Mouse (Mus musculus) embryonic fibroblast, embryonic 13.5 days (primary cell): Measurements from ENCODE around the gene E130218I03Rik. TPM values are rescaled to one million over a fixed set of nuclear protein-coding genes. Genes with fewer than 3 reads are reported as not detected.

Experiments
- H3K27ac ChIP-seq: 2 replicates; pipeline ENCODE4 v1.5.1; 2012; ENCODE audit warnings: low read length, control low read depth, inconsistent platforms; ENCODE audit not compliant: insufficient read depth
- H3K4me1 ChIP-seq: 2 replicates; pipeline ENCODE4 v1.6.1; 2011; ENCODE audit warnings: low read length; ENCODE audit not compliant: control insufficient read depth, insufficient read depth
- H3K4me3 ChIP-seq: 2 replicates; pipeline ENCODE4 v1.5.1; 2011; ENCODE audit warnings: mild to moderate bottlenecking, control low read depth, low read length; ENCODE audit not compliant: insufficient read depth
- CTCF ChIP-seq: IDR thresholded peaks from 2 replicates; pipeline ENCODE4 v1.5.1; 2011; ENCODE audit warnings: mild to moderate bottlenecking, control low read depth, low read length, moderate library complexity, borderline replicate concordance; ENCODE audit not compliant: insufficient read depth
- POLR2A ChIP-seq: IDR thresholded peaks from 2 replicates; pipeline ENCODE4 v1.6.1; 2011; ENCODE audit warnings: low read depth, mild to moderate bottlenecking, control low read depth, low read length, moderate library complexity
- polyA plus RNA-seq: library from polyadenylated mRNA; stranded (reverse); fragments of >200 nt; gene quantifications from 2 replicates; pipeline ENCODE4 v1.2.4, GENCODE M21; 2011; ENCODE audit warnings: low read depth; ENCODE audit not compliant: missing spikeins, insufficient read length

The E130218I03Rik gene
- polyA plus RNA-seq, 1 experiment, result not detected

DNA sequence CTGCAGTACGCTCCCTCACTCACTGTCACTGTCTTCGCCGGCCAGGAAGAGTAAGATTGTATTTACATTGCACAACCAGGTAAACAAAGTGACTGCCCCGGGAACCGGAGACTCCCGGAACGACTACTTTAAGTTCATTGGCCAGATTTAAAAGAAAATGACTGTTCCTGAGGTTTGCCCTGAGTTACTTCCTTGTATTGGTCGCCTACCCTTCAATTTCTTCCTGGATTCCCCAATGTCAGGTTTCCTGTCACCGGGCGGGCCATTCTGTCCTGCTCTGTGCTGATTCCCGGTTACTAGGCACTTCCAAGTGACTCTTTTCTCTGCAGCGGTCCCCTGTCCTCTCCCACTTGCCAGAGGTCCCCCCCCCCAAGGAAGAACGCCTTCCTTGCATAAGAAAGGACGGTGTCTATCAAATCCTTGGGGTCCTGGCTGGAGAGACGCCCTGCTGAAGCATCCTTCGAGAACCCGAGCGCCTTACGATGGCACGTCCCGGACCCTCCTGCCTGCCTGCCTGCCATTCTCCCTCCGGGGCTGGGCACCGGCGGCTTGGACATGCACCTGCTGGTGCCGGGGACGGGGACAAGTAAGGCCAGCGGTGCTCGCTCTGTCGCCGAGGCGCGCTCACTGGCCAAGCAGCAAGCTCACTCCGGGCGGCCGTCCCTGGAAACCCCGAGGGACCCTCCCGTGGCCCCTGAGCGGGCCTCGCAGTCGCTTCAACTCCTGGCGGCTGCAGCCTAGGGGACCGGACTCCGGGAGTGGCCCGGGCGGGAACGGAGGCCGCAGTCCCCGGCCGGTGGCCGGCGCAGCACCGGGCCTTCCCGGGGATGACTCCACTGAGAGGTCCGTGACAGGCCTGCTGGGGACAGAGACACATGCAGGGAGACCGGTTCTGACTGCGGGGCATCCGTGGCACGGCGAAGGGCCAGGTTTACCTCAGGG is 43.0 kb downstream of the E130218I03Rik start:
- H3K4me1 ChIP-seq, result peaks cover 2% of the 10 kb centered on the region; the same call in 1 of the 2 replicates
- TF ChIP-seq POLR2A (0 out of 2 replicates have a peak, but pooled peaks have one; percentile 9), CTCF (no peak)
- no peak overlapping the region for H3K27ac ChIP-seq
- peak overlapping the region; percentile 79 for H3K4me3 ChIP-seq

DNA sequence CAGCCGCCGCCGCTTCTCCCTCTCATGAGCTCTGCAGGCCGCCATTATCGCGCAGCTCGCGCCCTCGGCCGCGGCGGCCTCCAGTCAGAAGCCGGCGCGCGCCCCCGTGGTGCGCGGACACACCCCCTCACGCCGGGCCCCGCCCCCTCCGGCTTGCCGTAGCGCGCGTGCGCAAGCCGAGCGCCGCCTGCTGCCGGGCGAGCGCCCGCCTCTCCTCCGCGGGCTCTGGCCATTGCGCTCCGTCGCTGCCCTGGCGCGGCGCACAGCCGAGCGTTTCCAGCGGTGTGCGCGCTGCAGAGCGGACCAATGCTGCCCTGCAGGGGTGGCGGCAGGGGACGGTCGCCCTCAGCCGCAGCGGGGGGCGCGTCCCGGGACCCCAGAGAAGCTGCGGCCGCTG is 43.7 kb downstream of the E130218I03Rik start:
- Histone ChIP-seq H3K4me1 (peaks cover 2% of the 10 kb centered on the region; the same call in 1 of the 2 replicates), H3K27ac (peak overlapping the region; percentile 64), H3K4me3 (peak overlapping the region; percentile 79)
- TF ChIP-seq CTCF, result no peak
- TF ChIP-seq POLR2A, result peak; percentile 83

DNA sequence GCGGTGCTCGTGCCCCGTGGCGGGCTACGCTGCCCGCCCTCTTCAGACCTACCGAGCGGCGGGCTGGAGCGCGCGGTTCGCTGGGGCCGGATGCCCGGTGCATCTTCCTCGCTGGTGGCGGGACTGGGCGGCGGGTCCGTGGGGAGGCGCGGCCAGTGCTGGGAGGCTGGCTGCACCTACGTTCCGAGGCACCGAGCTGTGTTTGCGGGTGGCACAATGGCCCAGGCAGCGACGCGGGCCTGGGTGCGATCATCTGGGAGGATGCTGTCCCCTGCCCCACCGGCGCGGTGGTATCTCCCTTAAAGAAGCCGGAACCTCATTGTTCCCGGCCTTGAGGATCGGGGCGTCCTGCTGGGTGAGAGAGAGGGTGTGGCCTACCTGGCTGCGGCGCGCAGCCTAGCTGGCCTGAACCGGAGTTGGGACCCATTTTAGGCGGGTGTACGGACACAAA is 44.1 kb downstream of the E130218I03Rik start, which contains the start of gene Pdik1l:
Pdik1l (minus strand) TSS at position 321 of the 451 bp plus-strand sequence.
- peak within 1 kb of the TSS; percentile 64 for H3K27ac ChIP-seq
- H3K4me1 ChIP-seq, result peaks cover 2% of the 10 kb centered on the region; the same call in 1 of the 2 replicates
- peak within 1 kb of the TSS; percentile 79 for H3K4me3 ChIP-seq
- peak; percentile 60 for TF ChIP-seq POLR2A
- no peak for TF ChIP-seq CTCF

DNA sequence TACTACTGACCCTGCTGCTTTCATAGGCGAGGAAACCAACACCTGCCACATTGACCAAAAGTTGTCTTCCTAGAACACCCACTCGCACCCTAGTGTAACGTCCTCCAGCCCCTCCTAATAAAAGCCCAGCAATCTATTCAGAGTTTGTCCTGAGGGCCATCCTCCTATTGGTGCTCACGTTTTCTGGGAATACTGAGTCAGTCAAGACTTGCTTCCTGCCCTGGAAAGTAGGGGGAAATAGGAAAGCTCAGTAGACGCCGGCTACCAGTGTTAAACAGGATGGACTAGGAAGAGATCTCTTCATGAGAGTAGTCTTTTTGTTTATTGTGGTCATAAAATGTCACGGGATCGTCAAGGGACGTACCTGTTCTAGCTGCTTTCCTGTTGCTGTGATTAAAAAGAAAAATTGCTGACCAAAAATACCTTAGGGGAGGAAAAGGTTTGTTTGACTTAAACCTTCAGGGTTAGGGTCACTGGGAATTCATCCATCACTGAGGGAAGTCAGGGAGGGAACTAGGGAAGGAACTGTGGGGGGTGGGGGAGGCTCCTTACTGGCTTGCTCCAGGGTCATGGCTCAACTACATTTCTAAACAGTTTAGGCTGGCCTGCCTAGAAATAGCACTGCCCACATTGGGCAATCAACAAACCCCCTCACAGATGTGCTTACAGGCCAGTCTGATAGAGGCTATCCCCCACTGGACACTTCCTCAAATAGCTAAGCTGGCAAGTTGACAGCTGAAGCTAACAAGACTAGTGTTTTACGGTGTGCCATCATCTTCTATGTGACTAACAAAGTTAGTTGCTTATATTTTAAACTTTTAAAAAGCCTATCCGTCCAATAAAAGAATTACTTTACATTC is 45.2 kb downstream of the E130218I03Rik start:
- Histone ChIP-seq H3K27ac (no peak overlapping the region), H3K4me1 (peaks cover 2% of the 10 kb centered on the region; the same call in 1 of the 2 replicates), H3K4me3 (peak overlapping the region; percentile 60)
- peak; percentile 24; the same call in 1 of the 2 replicates for TF ChIP-seq POLR2A
- TF ChIP-seq CTCF, result no peak

DNA sequence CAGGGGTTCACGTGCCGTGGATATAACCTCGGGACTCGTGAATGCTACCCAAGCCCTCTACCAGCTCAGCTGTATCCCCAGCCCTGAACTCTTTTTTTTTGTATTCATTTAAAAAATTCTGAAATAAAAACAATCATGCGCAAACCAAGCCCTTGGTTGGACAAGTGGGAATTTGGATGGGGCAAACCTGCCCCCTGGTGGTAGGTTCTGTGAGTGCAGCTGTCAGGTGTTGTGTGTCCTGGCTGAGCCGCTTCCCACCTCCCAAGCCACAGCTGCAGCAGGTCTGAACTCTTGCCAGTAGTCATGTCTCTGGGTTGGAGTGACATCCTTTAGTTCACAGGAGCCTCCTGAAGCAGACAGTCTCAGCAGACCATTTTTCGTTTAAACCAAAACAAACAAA is 48.6 kb downstream of the E130218I03Rik start:
- Histone ChIP-seq H3K4me3 (no peak overlapping the region), H3K27ac (no peak overlapping the region), H3K4me1 (peaks cover 2% of the 10 kb centered on the region; the same call in 1 of the 2 replicates)
- TF ChIP-seq POLR2A (no peak), CTCF (peak; percentile 79; the same call in 1 of the 2 replicates)

DNA sequence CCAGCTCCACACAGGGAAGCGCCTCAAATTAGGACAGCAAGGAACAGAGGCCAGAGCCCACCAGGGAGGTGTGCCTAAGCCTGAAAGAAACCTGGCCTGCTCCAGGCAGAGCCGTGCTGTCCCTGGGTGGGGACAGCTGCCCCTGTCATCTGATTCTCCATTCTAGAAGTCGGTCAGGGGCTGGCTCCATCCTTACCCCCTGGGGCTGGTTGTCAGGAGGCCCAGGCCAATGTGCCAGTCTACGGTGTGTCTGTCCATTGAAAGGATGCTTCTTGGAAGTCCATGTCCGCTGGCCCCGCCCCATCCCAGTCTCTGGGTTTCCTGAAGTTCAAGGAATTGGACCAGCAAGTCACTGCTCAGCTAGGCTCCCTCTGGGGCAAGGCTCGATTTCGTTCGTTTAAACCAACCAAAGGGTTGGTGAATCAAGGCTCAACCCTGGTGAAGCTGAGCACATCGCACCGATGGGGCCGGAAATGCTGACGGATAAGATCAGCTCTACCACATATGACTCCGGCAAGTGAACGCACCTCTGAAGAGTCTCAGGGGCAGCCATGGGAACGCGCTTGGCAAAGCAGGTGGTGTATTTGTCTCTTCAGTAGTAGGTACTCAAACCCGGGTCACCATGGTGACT is 49.7 kb downstream of the E130218I03Rik start:
- Histone ChIP-seq H3K27ac (no peak overlapping the region), H3K4me1 (peaks cover 2% of the 10 kb centered on the region; the same call in 1 of the 2 replicates), H3K4me3 (no peak overlapping the region)
- TF ChIP-seq CTCF (no peak), POLR2A (no peak)

DNA sequence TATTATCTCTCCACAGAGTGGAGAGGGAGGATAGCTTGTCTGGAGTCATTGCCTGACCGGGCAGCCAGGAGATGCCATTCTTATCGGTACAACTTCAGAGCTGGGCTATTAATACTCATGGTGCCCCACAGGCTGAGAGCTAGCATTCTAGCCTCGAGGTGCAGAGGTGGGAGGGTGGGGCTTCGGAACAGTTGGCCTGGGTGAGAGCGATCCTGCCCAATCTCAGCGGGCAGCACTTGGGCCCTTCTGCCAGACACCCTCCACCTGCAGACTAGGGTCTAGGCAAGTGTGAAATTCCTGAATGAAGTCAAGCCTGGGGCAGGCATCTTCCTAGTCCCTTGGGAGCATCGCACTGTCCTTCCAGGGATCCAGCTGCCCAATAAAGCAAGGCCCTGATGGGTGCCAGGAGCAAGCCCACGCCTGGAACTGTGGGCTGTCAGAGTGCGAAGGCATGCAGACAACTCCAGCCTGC is 50.3 kb downstream of the E130218I03Rik start:
- H3K4me3 ChIP-seq, result no peak overlapping the region
- TF ChIP-seq POLR2A, result no peak
- no peak for TF ChIP-seq CTCF
- H3K27ac ChIP-seq, result no peak overlapping the region
- 0 out of 2 replicates have a peak, but pooled peaks cover 2% of the 10 kb centered on the region for H3K4me1 ChIP-seq

Other genes with a start within 250 kb of the E130218I03Rik start
- gene Dhdds, start 242.7 kb upstream of the E130218I03Rik start, polyA plus RNA-seq, result 27.3 and 33.9 TPM in 2 replicates
- not detected in 2 replicates for gene Lin28a, start 224.8 kb upstream of the E130218I03Rik start, polyA plus RNA-seq
- not detected in 2 replicates for gene Zfp683, start 189.8 kb upstream of the E130218I03Rik start, polyA plus RNA-seq
- not detected in 2 replicates for gene Crybg2, start 182.8 kb upstream of the E130218I03Rik start, polyA plus RNA-seq
- gene Cd52, start 148.6 kb upstream of the E130218I03Rik start, polyA plus RNA-seq, result 1.0 and 6.0 TPM in 2 replicates
- 2.6 TPM in 2 replicates for gene Ubxn11, start 141.1 kb upstream of the E130218I03Rik start, polyA plus RNA-seq
- gene Sh3bgrl3, start 114.9 kb upstream of the E130218I03Rik start, polyA plus RNA-seq, result 317 and 335 TPM in 2 replicates
- gene Cep85, start 56.5 kb upstream of the E130218I03Rik start, polyA plus RNA-seq, result 17.4 and 22.1 TPM in 2 replicates
- gene Gm7534, start 40.7 kb upstream of the E130218I03Rik start, polyA plus RNA-seq, result not detected in 2 replicates
- not detected in 2 replicates for gene Catsper4, start 16.3 kb upstream of the E130218I03Rik start, polyA plus RNA-seq
- 0.42 TPM in 1 of 2 replicates, not detected in the other for gene Cnksr1, start 5.3 kb upstream of the E130218I03Rik start, polyA plus RNA-seq
- gene Zfp593, start 1.9 kb downstream of the E130218I03Rik start, polyA plus RNA-seq, result 9.5 and 11.9 TPM in 2 replicates
- not detected in 2 replicates for gene Gm30191, start 3.3 kb downstream of the E130218I03Rik start, polyA plus RNA-seq
- gene Grrp1, start 10.4 kb downstream of the E130218I03Rik start, polyA plus RNA-seq, result not detected in 2 replicates
- gene Pdik1l, start 44.2 kb downstream of the E130218I03Rik start, polyA plus RNA-seq, result 8.5 and 10.3 TPM in 2 replicates
- not detected in 2 replicates for gene Trim63, start 71.5 kb downstream of the E130218I03Rik start, polyA plus RNA-seq
- not detected in 2 replicates for gene Slc30a2, start 99.5 kb downstream of the E130218I03Rik start, polyA plus RNA-seq
- 0.58 TPM in 2 replicates for gene Extl1, start 140.2 kb downstream of the E130218I03Rik start, polyA plus RNA-seq
- gene Pafah2, start 152.7 kb downstream of the E130218I03Rik start, polyA plus RNA-seq, result 15.9 and 20.7 TPM in 2 replicates
- gene Stmn1, start 224.7 kb downstream of the E130218I03Rik start, polyA plus RNA-seq, result 142 and 293 TPM in 2 replicates